Mouse (Mus musculus) olfactory bulb, adult 2 months (tissue): ENCODE data around the gene Dusp18. TPM values are rescaled to one million over a fixed set of nuclear protein-coding genes. Genes with fewer than 3 reads are reported as not detected.
A peak's percentile ranks its signal among the peaks of the same experiment; 100 is the strongest.

ENCODE experiments used
- H3K27ac ChIP-seq: fragments of 200-500 bp; 2 replicates; pipeline ENCODE4 v1.5.1; 2012; ENCODE audit warnings: low read depth, low read length; ENCODE audit not compliant: insufficient read depth
- H3K4me1 ChIP-seq: fragments of 200-500 bp; 2 replicates; pipeline ENCODE4 v1.6.1; 2012; ENCODE audit warnings: low read length; ENCODE audit not compliant: control insufficient read depth, insufficient read depth
- H3K4me3 ChIP-seq: fragments of 200-500 bp; 2 replicates; pipeline ENCODE4 v1.5.1; 2012; ENCODE audit warnings: mild to moderate bottlenecking, low read depth, low read length, moderate library complexity; ENCODE audit not compliant: insufficient read depth
- CTCF ChIP-seq: fragments of 200-500 bp; IDR thresholded peaks from 2 replicates; pipeline ENCODE4 v1.5.1; 2012; ENCODE audit warnings: low read depth, mild to moderate bottlenecking, low read length, moderate library complexity; ENCODE audit not compliant: insufficient read depth
- POLR2A ChIP-seq: fragments of 200-500 bp; IDR thresholded peaks from 2 replicates; pipeline ENCODE4 v1.6.1; 2012; ENCODE audit warnings: mild to moderate bottlenecking, low read depth, low read length, moderate library complexity; ENCODE audit not compliant: insufficient read depth
- WGBS: fragments of 180-500 bp; shearing (Covaris S2); methylation state at CpG from one replicate; pipeline ENCODE4 v1.1.7; 2018; 5-methylcytosine and 5-hydroxymethylcytosine counted together
- polyA plus RNA-seq: library from polyadenylated mRNA; stranded (reverse); fragments of >200 nt; gene quantifications from 2 replicates; pipeline ENCODE4 v1.2.4, GENCODE M21; 2012; ENCODE audit warnings: low replicate concordance; ENCODE audit not compliant: missing spikeins, insufficient read depth, insufficient read length

The Dusp18 gene
- polyA plus RNA-seq, 1 experiment = not detected

GRCm38 (mm10) chr11:3920476-3920875, 25.4 kb downstream of the Dusp18 start:
- Histone ChIP-seq H3K27ac (no peak overlapping the region), H3K4me3 (no peak overlapping the region), H3K4me1 (no peaks in the 10 kb centered on the region)
- WGBS = 79% methylated on average over 7 of the region's 7 CpGs
- no peak for TF ChIP-seq POLR2A
- TF ChIP-seq CTCF = no peak

DNA sequence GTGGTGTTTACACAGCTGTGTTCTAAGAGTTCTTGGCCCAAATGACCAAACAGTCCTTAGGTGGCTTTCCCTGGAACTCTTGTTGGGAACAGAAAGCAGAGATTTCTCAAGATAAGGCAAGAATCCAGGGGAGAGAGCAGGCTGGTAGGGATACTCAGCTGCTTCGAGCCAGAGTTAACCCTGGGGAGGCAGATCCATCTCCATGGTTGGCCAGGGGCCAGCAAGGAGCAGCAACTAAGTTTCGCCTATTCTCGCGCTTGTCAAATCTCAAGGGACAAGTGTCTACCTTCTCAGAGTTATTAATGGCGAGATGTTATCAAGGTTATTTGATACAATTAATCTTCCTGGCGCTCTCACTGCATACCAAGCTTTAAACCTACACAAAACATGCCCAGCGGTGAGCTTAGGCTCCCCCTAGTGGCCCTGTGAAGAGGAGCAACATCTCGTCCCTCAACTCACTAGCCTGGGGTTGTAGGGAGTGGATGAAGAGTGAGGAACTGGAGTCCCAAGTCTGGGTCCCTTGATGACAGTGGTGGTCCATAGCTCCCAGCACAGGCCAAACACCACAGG, 26.3 kb downstream of the Dusp18 start:
- H3K4me3 ChIP-seq = no peak overlapping the region
- TF ChIP-seq POLR2A (no peak), CTCF (no peak)
- 18% methylated on average over 8 of the region's 8 CpGs for WGBS
- no peaks in the 10 kb centered on the region for H3K4me1 ChIP-seq
- no peak overlapping the region for H3K27ac ChIP-seq

GRCm38 (mm10) chr11:3922115-3922514, 27.1 kb downstream of the Dusp18 start:
- Histone ChIP-seq H3K4me3 (no peak overlapping the region), H3K27ac (no peak overlapping the region), H3K4me1 (no peaks in the 10 kb centered on the region)
- 96% methylated on average over 9 of the region's 9 CpGs for WGBS
- no peak for TF ChIP-seq POLR2A

DNA sequence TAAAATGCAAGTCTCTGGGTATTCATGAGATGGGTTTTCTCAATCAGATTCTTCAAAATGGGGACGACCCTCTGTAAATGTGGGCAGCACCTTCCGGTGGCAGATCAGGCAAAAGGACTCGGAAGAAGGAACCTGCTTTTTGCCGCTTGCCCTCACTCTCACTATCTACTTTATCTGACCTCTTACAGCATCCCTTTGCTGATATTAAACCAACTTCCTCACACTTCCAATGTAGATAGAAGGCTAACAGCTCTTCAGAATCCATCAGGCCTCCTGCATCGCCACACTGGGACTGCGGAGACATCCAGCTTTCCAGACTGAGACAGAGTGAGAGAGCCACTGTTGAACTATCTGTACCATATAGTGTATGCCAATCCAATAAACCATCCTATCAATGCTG, 27.7 kb downstream of the Dusp18 start:
- H3K27ac ChIP-seq = no peak overlapping the region
- H3K4me1 ChIP-seq = no peaks in the 10 kb centered on the region
- 94% methylated on average over 6 of the region's 6 CpGs for WGBS
- TF ChIP-seq CTCF (no peak), POLR2A (no peak)
- H3K4me3 ChIP-seq = no peak overlapping the region

- Histone ChIP-seq H3K27ac (no peak overlapping the region), H3K4me3 (no peak overlapping the region), H3K4me1 (no peaks in the 10 kb centered on the region)
- WGBS = 92% methylated on average over 10 of the region's 10 CpGs
- TF ChIP-seq CTCF (no peak), POLR2A (no peak)
Observed at GRCm38 (mm10) chr11:3925916-3926315, 30.9 kb downstream of the Dusp18 start.

- H3K4me1 ChIP-seq = peaks cover 9% of the 10 kb centered on the region; the same call in 1 of the 2 replicates
- no peak overlapping the region for H3K27ac ChIP-seq
- no peak for TF ChIP-seq POLR2A
- H3K4me3 ChIP-seq = no peak overlapping the region
- 77% methylated on average over 4 of the region's 4 CpGs for WGBS
Observed at GRCm38 (mm10) chr11:3930019-3930418, 35.0 kb downstream of the Dusp18 start.

GRCm38 (mm10) chr11:3930931-3931330, 35.9 kb downstream of the Dusp18 start:
- 34% methylated on average over 6 of the region's 6 CpGs for WGBS
- peak overlapping the region; percentile 33; the same call in 1 of the 2 replicates for H3K4me3 ChIP-seq
- H3K27ac ChIP-seq = no peak overlapping the region
- TF ChIP-seq CTCF (no peak), POLR2A (no peak)
- peaks cover 9% of the 10 kb centered on the region; the same call in 1 of the 2 replicates for H3K4me1 ChIP-seq

DNA sequence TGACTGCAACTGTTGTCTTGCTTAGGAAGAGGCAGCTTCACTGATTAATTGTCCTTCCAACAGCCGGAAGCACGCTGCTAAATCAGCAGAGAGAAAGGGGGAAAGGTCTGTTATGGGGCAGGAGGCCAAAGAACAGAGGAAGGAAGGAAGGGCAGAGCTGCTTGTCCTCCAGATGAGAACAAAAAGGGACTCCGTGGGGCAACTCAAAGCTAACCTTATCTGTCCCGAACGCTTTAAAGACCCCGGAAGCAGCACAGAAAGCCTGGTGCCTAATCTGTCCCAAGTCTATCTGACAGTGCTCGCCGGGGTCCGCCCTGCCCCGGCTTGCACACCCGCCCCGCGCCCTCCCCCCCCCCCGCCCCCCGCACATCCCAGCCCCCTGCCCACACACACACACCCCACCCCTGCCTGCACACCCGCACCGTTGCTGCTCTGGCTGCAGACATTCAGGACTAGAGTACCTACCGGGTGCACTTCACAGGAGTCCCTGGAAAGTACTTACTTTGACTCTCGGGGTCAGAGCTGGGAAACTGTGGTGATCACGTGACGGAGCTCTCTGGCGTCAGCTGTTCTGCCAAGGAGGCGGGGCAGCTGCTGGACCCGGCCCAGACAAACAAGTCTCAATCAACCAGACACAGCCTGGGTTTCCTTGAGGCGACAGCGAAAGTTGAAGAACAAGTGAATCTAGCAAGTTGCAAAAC, 36.6 kb downstream of the Dusp18 start, which contains the start of gene Tcn2:
Tcn2 (minus strand) TSS at position 649 of the 701 bp plus-strand sequence.
- Histone ChIP-seq H3K27ac (no peak within 1 kb of the TSS), H3K4me3 (peak within 1 kb of the TSS; percentile 33), H3K4me1 (peaks cover 9% of the 10 kb centered on the region; the same call in 1 of the 2 replicates)
- under 1% methylated on average over 22 of the region's 26 CpGs for WGBS
- TF ChIP-seq POLR2A (no peak), CTCF (no peak)

DNA sequence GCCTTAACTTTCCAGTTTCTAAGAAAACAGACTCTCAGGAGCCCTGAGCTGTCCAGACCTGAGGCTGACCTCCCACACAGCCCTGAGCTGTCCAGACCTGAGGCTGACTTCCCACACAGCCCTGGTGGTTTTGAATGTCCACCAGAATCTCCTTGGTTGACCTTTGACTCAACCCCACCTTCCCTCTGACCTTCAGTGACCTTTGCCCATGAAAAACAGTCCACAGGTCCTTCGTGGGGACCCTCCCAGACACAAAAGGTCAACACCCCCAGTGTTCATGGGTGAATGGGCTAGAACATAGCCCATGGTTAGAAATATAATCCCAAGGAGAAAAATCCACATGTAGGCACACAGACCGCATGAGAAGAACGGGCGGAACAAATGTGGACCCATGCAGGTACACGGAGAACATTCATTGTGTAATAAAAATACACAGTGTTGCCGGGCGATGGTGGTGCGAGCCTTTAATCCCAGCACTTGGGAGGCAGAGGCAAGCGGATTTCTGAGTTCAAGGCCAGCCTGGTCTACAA, 38.8 kb downstream of the Dusp18 start:
- 89% methylated on average over 9 of the region's 9 CpGs for WGBS
- no peak overlapping the region for H3K27ac ChIP-seq
- TF ChIP-seq POLR2A (no peak), CTCF (no peak)

More for the DNA sequence above, 38.8 kb downstream of the Dusp18 start:
- no peak overlapping the region for H3K4me3 ChIP-seq
- H3K4me1 ChIP-seq = peaks cover 9% of the 10 kb centered on the region; the same call in 1 of the 2 replicates
